Mouse (Mus musculus): ENCODE measurements around the gene Cdk19. TPM values are rescaled to one million over a fixed set of nuclear protein-coding genes. Genes with fewer than 3 reads are reported as not detected.
"Not testable (repeated sequence)": the region's sequence is repeated elsewhere in the genome, so short reads cannot be mapped to it uniquely, and the experiment has no call there.

Gene Cdk19
- polyA plus RNA-seq, 1 experiment from 2014 or later = 2.6 TPM

DNA sequence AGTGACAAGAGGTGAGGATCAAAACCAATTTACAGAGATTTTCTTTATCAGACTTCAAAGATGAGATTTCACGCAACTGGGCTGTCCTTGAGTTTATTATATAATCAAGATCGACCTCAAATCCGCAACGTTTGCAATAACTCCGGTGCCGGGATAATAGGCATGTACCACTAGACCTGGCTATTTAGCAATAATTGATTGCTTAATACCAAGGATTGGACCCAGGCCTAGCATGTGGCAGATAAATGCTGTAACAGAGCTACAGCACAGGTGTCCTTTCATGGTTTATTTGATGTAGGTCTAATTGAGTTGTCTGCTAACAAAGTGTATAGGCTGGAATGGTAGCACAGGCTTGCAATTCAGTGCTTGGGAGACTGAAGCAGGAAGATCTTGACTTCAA lies 172.8 kb downstream of the Cdk19 start:
- Histone ChIP-seq H3K27ac (no peak overlapping the region), H3K27me3 (no peaks in the 10 kb centered on the region), H3K9ac (no peak overlapping the region), H3K4me1 (replicated peaks) (no peaks in the 10 kb centered on the region), H3K4me2 (no peak overlapping the region), H3K9me3 (replicated peaks) (no peaks in the 10 kb centered on the region), H3K36me3 (no peaks in the 10 kb centered on the region), H3K4me3 (replicated peaks) (no peak overlapping the region)
- 84% methylated on average over 6 of the region's 6 CpGs for WGBS (ENCODE audit: insufficient replicate concordance)
- no peak for ATAC-seq (ENCODE audit: low read depth)
- no peak for DNase-seq

DNA sequence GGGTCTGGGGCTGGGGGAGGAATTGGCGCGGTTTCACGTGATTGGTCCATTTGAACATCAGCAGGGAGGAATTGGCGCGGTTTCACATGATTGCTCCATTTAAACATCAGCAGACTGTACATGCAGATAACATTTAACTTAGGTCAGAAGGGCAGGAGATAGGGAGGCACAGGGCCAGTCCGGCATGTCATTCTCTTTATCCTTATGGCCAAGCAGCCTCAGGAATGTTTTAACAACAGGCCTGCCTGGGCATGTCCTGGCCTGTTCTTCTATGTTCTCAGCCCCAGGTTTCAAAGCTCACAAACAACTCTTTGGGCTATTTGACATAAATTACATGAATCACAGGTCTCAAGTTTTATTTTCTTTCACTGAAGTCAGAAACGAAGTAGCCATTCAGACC lies 173.6 kb downstream of the Cdk19 start:
- H3K4me1 ChIP-seq (replicated peaks); H3K27me3 ChIP-seq; H3K4me3 ChIP-seq (replicated peaks); H3K9ac ChIP-seq; H3K36me3 ChIP-seq; ATAC-seq (ENCODE audit: low read depth); DNase-seq; H3K27ac ChIP-seq; H3K9me3 ChIP-seq (replicated peaks); H3K4me2 ChIP-seq: not testable (repeated sequence)
- WGBS (ENCODE audit: insufficient replicate concordance) = 82% methylated on average over 7 of the region's 7 CpGs

DNA sequence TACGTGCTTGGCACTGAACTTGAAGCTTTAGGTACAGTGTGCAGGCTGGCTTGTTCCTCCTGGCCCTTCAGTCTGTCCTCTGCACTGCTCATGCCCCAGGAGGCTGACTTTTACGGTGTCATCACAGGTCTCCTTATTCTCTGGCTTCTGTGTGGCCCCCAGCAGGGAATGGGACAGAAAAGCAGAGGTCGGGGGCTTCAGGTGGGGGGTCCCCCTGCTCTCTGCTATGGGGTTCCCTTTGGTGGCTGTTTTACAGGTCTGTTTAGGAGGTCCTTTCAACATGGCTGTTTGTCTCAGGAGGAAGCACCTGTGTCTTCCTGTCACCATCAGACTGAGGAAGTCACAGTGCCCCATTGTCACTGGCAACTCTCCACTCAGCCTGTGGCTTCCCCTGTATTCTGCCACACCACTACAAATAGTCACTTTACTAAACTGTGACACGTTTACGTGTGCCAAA lies 175.9 kb downstream of the Cdk19 start:
- H3K4me3 ChIP-seq (replicated peaks) = no peak overlapping the region

DNA sequence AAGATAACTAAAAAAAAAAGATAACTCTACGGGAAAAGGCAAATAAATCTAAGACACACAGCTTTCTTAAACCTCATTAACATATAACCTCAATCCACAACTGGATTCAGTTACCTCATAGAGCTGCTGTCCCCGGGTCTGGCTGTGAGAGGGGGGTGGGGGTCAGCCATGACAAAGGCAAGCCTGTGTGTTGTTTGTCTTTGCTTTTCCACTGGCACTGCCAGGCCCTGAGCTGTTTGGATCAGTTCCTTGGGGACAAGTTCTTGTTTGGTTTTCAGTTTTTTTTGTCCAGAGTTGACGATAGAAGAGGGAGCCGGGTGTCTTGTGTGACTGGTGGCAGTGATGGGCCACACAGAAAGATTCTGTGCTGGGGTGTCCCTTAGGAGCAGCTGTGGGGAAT lies 177.1 kb downstream of the Cdk19 start:
- ATAC-seq (ENCODE audit: low read depth) (no peak), DNase-seq (no peak)
- Histone ChIP-seq H3K9ac (no peak overlapping the region), H3K27me3 (no peaks in the 10 kb centered on the region), H3K27ac (no peak overlapping the region), H3K4me1 (replicated peaks) (no peaks in the 10 kb centered on the region), H3K4me3 (replicated peaks) (no peak overlapping the region), H3K4me2 (no peak overlapping the region), H3K36me3 (no peaks in the 10 kb centered on the region), H3K9me3 (replicated peaks) (no peaks in the 10 kb centered on the region)
- WGBS (ENCODE audit: insufficient replicate concordance) = 44% methylated on average over 4 of the region's 4 CpGs

More for the DNA sequence above, 175.9 kb downstream of the Cdk19 start:
- H3K4me2 ChIP-seq = no peak overlapping the region
- no peaks in the 10 kb centered on the region for H3K9me3 ChIP-seq (replicated peaks)
- H3K27ac ChIP-seq = no peak overlapping the region
- no peaks in the 10 kb centered on the region for H3K4me1 ChIP-seq (replicated peaks)
- 32% methylated on average over 5 of the region's 5 CpGs for WGBS (ENCODE audit: insufficient replicate concordance)
- no peaks in the 10 kb centered on the region for H3K27me3 ChIP-seq
- no peak for ATAC-seq (ENCODE audit: low read depth)
- no peak for DNase-seq
- H3K9ac ChIP-seq = no peak overlapping the region
- no peaks in the 10 kb centered on the region for H3K36me3 ChIP-seq

DNA sequence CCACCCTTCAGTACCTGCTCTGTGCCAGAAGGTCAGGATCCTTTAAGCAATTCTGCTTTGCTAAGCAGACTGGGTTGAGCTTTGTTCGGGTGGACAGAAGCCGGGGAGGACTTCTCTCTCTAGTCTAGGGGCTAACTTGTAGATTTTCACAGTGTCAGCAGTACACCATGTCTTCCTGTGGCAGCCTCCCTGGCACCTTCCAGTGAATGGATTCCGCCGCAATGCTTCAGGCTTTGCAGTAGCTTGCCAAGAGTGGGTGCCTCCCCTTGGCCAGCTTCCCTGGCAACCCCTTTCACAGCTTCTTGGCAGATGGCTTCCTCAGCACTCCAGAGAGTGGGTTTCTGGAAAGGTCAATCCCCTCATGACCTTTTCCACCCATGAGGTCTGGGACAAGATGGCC lies 180.2 kb downstream of the Cdk19 start:
- H3K9me3 ChIP-seq (replicated peaks) = no peaks in the 10 kb centered on the region
- WGBS (ENCODE audit: insufficient replicate concordance) = 80% methylated on average over 4 of the region's 4 CpGs
- DNase-seq (no peak), ATAC-seq (ENCODE audit: low read depth) (no peak)
- no peak overlapping the region for H3K27ac ChIP-seq
- H3K9ac ChIP-seq = no peak overlapping the region
- no peak overlapping the region for H3K4me2 ChIP-seq
- no peak overlapping the region for H3K4me3 ChIP-seq (replicated peaks)
- no peaks in the 10 kb centered on the region for H3K36me3 ChIP-seq
- H3K27me3 ChIP-seq = no peaks in the 10 kb centered on the region
- peaks cover 12% of the 10 kb centered on the region; the same call in 1 of the 2 replicates for H3K4me1 ChIP-seq (replicated peaks)

DNA sequence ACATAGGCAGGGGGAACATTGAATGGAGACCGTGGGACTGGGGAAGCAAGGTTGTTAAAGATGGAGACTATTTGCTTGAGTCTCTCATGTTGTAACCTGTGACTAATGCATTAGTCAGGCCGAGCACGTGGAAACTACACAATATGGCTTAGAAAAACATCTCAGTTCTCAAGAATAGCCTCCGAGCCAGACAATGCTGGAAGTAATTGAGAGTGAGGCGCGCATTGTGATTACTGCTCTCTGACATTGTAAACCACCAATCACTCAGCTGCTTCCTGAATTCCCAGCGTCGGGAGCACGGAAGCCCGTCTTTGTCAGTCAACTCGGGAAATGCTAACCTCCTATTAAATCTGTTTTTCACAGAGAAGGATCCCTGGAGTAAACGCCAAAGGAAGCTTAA lies 182.2 kb downstream of the Cdk19 start:
- Histone ChIP-seq H3K9me3 (replicated peaks) (no peaks in the 10 kb centered on the region), H3K27me3 (no peaks in the 10 kb centered on the region), H3K4me3 (replicated peaks) (no peak overlapping the region), H3K9ac (no peak overlapping the region), H3K27ac (no peak overlapping the region), H3K36me3 (no peaks in the 10 kb centered on the region), H3K4me1 (replicated peaks) (peaks cover 26% of the 10 kb centered on the region), H3K4me2 (no peak overlapping the region)
- no peak for ATAC-seq (ENCODE audit: low read depth)
- 46% methylated on average over 12 of the region's 12 CpGs for WGBS (ENCODE audit: insufficient replicate concordance)
- DNase-seq = no peak

DNA sequence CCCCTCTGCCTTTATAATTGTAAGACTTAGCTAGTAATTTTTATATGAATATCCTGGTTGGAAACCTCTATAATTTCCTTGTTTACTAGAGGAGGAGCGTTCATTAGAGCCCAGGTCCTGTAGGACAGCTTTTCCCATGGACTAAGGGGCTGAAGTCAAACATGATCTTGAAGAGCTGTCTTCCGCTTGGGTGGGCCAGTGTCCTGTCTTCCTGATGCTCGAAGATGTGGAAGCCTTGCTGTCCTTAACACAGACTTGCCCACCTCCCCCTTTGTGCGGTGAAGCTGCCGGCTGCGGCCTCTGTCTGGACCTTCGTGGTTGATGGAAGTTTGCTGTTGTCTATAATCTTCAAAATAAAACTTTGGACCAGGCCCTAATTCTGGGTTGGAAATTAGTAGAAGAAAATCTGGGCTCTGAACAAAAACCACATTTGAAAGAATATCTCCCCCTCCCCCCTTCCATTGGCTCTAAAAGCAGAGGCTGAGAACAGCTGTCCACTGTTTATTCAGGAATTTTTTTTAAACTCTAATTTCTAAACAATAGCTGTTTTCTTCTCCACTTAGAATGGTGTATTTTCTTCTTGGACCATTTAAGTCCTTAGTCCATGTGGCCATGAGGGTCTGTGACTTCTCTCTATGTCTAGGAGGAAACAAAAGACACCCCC lies 184.1 kb downstream of the Cdk19 start:
- H3K9ac ChIP-seq = no peak overlapping the region
- H3K27me3 ChIP-seq = no peaks in the 10 kb centered on the region
- WGBS (ENCODE audit: insufficient replicate concordance) = 68% methylated on average over 7 of the region's 7 CpGs
- H3K9me3 ChIP-seq (replicated peaks) = no peaks in the 10 kb centered on the region
- ATAC-seq (ENCODE audit: low read depth) (no peak), DNase-seq (no peak)
- no peaks in the 10 kb centered on the region for H3K36me3 ChIP-seq
- H3K4me3 ChIP-seq (replicated peaks) = no peak overlapping the region
- H3K4me2 ChIP-seq = no peak overlapping the region
- no peak overlapping the region for H3K27ac ChIP-seq
- H3K4me1 ChIP-seq (replicated peaks) = peaks cover 42% of the 10 kb centered on the region

DNA sequence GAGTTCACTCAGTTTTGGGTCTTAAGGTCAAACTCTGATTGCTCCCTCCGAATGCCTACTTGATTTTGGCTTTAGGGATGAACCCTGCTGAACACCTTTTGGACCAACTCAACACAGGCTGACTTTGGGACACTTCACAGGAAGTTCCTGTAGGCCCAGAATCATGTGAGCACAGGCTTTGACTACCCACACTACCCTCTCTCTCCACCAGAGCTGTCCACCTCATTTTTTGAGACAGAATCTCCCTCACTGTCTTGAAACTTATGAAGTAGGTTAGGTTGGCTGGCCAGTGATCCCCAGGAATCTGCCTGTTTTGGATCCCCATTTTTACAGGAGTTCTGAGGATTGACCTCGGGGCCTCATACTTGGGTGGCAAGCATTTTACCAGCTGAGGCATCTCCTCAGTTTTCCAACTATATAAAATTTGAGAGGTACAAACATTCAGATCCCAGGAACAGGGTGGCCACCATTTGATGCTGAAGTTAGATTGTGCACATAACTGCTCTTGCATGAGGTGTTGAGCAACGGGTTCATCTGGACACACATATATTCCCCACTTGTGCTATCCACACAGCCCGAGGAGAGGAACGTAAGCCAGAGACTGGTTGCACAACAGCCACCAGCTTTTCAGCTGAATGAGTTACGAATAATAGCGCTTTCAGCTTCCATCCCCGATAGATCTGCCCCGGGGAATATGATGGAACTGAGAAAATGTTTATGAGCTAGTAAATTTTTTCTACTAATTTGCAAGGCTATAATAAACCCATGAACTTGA lies 184.9 kb downstream of the Cdk19 start:
- Histone ChIP-seq H3K27me3 (no peaks in the 10 kb centered on the region; the same call in 1 of the 2 replicates), H3K36me3 (no peaks in the 10 kb centered on the region), H3K4me2 (no peak overlapping the region), H3K4me3 (replicated peaks) (no peak overlapping the region), H3K4me1 (replicated peaks) (peaks cover 48% of the 10 kb centered on the region), H3K27ac (no peak overlapping the region), H3K9me3 (replicated peaks) (no peaks in the 10 kb centered on the region), H3K9ac (no peak overlapping the region)
- WGBS (ENCODE audit: insufficient replicate concordance) = 58% methylated on average over 9 of the region's 9 CpGs
- no peak for ATAC-seq (ENCODE audit: low read depth)
- no peak for DNase-seq

DNA sequence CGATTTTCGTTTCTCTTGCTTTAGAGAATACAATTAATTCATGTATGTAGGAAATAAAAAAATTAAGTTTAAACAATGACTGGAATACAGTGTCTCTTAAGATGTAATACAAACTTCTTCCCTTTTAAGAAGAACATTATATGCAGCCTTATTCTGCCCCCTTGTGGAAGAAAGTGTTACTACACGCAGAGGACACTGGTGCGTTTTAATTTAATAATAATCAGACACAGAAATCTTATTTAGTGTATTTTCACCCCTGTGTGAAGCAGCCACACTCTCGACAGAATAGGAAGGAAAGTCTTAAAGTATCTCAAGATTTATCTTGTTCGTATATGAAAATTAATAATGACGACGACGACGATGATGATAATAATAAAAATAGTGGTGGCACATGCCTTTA lies 185.6 kb downstream of the Cdk19 start:
- DNase-seq (peak; percentile 21), ATAC-seq (ENCODE audit: low read depth) (no peak)
- Histone ChIP-seq H3K36me3 (no peaks in the 10 kb centered on the region), H3K27ac (no peak overlapping the region), H3K9ac (no peak overlapping the region), H3K9me3 (replicated peaks) (no peaks in the 10 kb centered on the region), H3K4me1 (replicated peaks) (peaks cover 52% of the 10 kb centered on the region), H3K4me3 (replicated peaks) (no peak overlapping the region), H3K27me3 (no peaks in the 10 kb centered on the region; the same call in 1 of the 2 replicates), H3K4me2 (no peak overlapping the region)
- 22% methylated on average over 10 of the region's 10 CpGs for WGBS (ENCODE audit: insufficient replicate concordance)

DNA sequence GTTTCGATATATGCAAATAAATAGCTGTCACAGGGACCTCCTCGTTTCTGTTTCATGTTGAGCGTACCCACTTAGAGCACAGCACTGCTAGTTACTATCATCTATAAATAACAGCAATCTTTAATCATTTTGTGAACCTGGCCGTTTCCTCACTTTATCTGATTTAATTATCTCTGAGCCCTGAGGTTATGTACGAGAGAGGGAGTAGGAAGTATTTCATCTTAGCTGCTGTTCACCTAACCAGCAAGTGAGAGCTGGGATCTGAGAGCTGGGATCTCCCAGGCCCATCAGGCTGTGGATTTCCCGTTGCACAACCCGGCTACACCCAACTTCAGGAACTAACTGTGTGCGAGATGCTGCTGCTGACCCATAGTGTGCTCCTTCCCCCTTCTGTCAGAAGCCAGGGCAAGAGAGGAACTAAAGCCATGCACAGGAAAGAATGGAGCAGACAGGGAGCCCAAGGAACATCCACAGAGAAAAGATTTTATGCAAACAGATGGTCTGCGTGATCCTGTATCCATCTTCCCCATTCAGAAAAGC lies 186.3 kb downstream of the Cdk19 start:
- ATAC-seq (ENCODE audit: low read depth) = no peak

DNA sequence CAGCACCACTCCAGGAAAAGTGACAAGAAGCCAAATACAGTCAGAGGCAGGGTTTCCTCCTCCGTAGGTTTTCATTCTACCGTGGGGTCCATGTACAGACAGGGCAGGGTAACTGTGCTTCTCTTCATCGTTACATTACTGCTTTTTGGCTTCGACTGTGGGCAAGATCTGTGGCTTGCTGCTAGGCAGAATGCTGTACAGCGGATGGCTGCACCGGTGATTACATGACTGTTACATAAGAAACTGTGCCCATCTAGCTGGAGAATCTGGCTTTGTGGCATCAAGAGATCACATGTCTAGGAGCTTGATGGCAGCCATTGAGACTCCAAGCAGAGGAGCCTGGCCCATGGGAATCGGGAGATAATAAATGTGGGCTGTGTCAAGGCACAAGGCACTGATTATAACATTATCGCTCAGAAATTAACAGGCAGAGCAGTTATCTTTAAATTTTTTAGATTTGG lies 187.0 kb downstream of the Cdk19 start:
- H3K4me3 ChIP-seq (replicated peaks) = no peak overlapping the region
- 21% methylated on average over 8 of the region's 8 CpGs for WGBS (ENCODE audit: insufficient replicate concordance)
- H3K9me3 ChIP-seq (replicated peaks) = no peaks in the 10 kb centered on the region
- H3K4me2 ChIP-seq = peak overlapping the region; percentile 21; the same call in 1 of the 2 replicates
- H3K9ac ChIP-seq = no peak overlapping the region
- no peak overlapping the region for H3K27ac ChIP-seq
- H3K27me3 ChIP-seq = no peaks in the 10 kb centered on the region; the same call in 1 of the 2 replicates
- no peaks in the 10 kb centered on the region for H3K36me3 ChIP-seq
- ATAC-seq (ENCODE audit: low read depth) (no peak), DNase-seq (peak; percentile 14)
- H3K4me1 ChIP-seq (replicated peaks) = peaks cover 52% of the 10 kb centered on the region

More for the DNA sequence above, 186.3 kb downstream of the Cdk19 start:
- Histone ChIP-seq H3K9ac (no peak overlapping the region), H3K4me2 (peak overlapping the region; percentile 21; the same call in 1 of the 2 replicates), H3K4me3 (replicated peaks) (no peak overlapping the region), H3K9me3 (replicated peaks) (no peaks in the 10 kb centered on the region), H3K36me3 (no peaks in the 10 kb centered on the region), H3K27me3 (no peaks in the 10 kb centered on the region; the same call in 1 of the 2 replicates), H3K27ac (no peak overlapping the region), H3K4me1 (replicated peaks) (peaks cover 52% of the 10 kb centered on the region)
- no peak for DNase-seq
- 14% methylated on average over 9 of the region's 9 CpGs for WGBS (ENCODE audit: insufficient replicate concordance)

All from liver, embryonic 13.5 days (tissue).